11 mouse cellular contexts compared by ENCODE assay signal in genomic region chr13:109047126-109047525, GRCm38 (mm10).
DNase-seq lines count a peak whose midpoint lies in the region; ATAC-seq and TF ChIP-seq lines count a peak whose summit lies in the region.
"Had no signal": no experiment of that assay in that cellular context is flagged by ENCODE, and none has a peak within 500 bp of the region (broad histone marks: within the 10 kb centered on the region; RNA-seq: fewer than 3 reads in every experiment).

No protein-coding gene starts in this region.

- H3K9me3 ChIP-seq in forebrain, embryonic 13.5 days (replicated peaks) = no peaks in the 10 kb centered on the region
- H3K9me3 ChIP-seq in forebrain, embryonic 12.5 days = no peaks in the 10 kb centered on the region
- H3K9me3 ChIP-seq in kidney, embryonic 16.5 days (ENCODE audit: low read length) = no peaks in the 10 kb centered on the region
- H3K9me3 ChIP-seq: heart, embryonic 15.5 days; limb, embryonic 15.5 days had no signal

- WGBS in forebrain, embryonic 13.5 days = 57% methylated on average over 7 of the region's 7 CpGs
- WGBS in forebrain, embryonic 12.5 days = 76% methylated on average over 7 of the region's 7 CpGs
- 12% methylated on average over 7 of the region's 7 CpGs for WGBS in cerebellum, adult 2 months
- WGBS in kidney, embryonic 16.5 days = 62% methylated on average over 7 of the region's 7 CpGs

- no peaks in the 10 kb centered on the region for H3K27me3 ChIP-seq in forebrain, embryonic 13.5 days
- no peaks in the 10 kb centered on the region for H3K27me3 ChIP-seq in forebrain, embryonic 12.5 days
- H3K27me3 ChIP-seq in cerebellum, adult 2 months (ENCODE audit: control insufficient read depth, insufficient read depth, low read length) = no peaks in the 10 kb centered on the region
- H3K27me3 ChIP-seq in kidney, embryonic 16.5 days (ENCODE audit: insufficient read depth, low read length) = no peaks in the 10 kb centered on the region
- H3K27me3 ChIP-seq: heart, embryonic 15.5 days; limb, embryonic 15.5 days had no signal

- peak; percentile 32 to 70 for DNase-seq in cerebellum, adult 2 months
- peak; percentile 35 to 64 for DNase-seq in left cerebral cortex, adult 9 months (ENCODE audit: low spot score in 2 of 2)
- DNase-seq in gastrocnemius, postnatal 25 days = no peak
- DNase-seq: midbrain, embryonic 14.5 days had no signal

- no peak overlapping the region for H3K4me2 ChIP-seq in forebrain, embryonic 13.5 days
- no peak overlapping the region for H3K4me2 ChIP-seq in forebrain, embryonic 12.5 days
- H3K4me2 ChIP-seq in kidney, embryonic 16.5 days (replicated peaks; ENCODE audit: low read depth, low read length) = peak overlapping the region; percentile 18; the same call in 1 of the 2 replicates
- H3K4me2 ChIP-seq: heart, embryonic 15.5 days; limb, embryonic 15.5 days had no signal

- no peak for TF ChIP-seq POLR2A in cerebellum, adult 2 months (IDR thresholded peaks at IDR 0.05; ENCODE audit: borderline replicate concordance, insufficient read depth, low read length)

- no peak overlapping the region for H3K27ac ChIP-seq in forebrain, embryonic 13.5 days
- no peak overlapping the region for H3K27ac ChIP-seq in forebrain, embryonic 12.5 days
- no peak overlapping the region for H3K27ac ChIP-seq in cerebellum, adult 2 months (ENCODE audit: insufficient read depth, low read length)
- H3K27ac ChIP-seq in kidney, embryonic 16.5 days (ENCODE audit: low read length) = no peak overlapping the region
- H3K27ac ChIP-seq: heart, embryonic 15.5 days; limb, embryonic 15.5 days had no signal

- TF ChIP-seq CTCF in cerebellum, adult 2 months (IDR thresholded peaks at IDR 0.05; ENCODE audit: borderline replicate concordance, insufficient read depth, low read depth, low read length) = no peak

- no peak overlapping the region for H3K9ac ChIP-seq in forebrain, embryonic 13.5 days
- H3K9ac ChIP-seq in forebrain, embryonic 12.5 days = no peak overlapping the region
- no peak overlapping the region for H3K9ac ChIP-seq in kidney, embryonic 16.5 days (replicated peaks; ENCODE audit: low read length)
- H3K9ac ChIP-seq: heart, embryonic 15.5 days; limb, embryonic 15.5 days had no signal

- H3K36me3 ChIP-seq in forebrain, embryonic 13.5 days (ENCODE audit: poor library complexity, severe bottlenecking) = no peaks in the 10 kb centered on the region
- H3K36me3 ChIP-seq in forebrain, embryonic 12.5 days (replicated peaks) = no peaks in the 10 kb centered on the region
- H3K36me3 ChIP-seq in kidney, embryonic 16.5 days (ENCODE audit: insufficient read depth, low read length) = no peaks in the 10 kb centered on the region
- H3K36me3 ChIP-seq: heart, embryonic 15.5 days; limb, embryonic 15.5 days had no signal

- ATAC-seq in forebrain, embryonic 13.5 days = peak; percentile 30; the same call in 1 of the 2 replicates
- ATAC-seq in forebrain, embryonic 12.5 days (ENCODE audit: low FRiP score) = no peak
- peak; percentile 67 for ATAC-seq in kidney, embryonic 16.5 days (ENCODE audit: low FRiP score, low TSS enrichment)
- no peak for ATAC-seq in monocyte, adult 5-6 weeks (replicated peaks; ENCODE audit: insufficient number of reproducible peaks, low FRiP score, low TSS enrichment, poor library complexity, severe bottlenecking)
- ATAC-seq in erythroblast, adult 5-6 weeks (replicated peaks; ENCODE audit: low FRiP score, poor library complexity, severe bottlenecking) = no peak

- no peak overlapping the region for H3K4me3 ChIP-seq in forebrain, embryonic 13.5 days
- H3K4me3 ChIP-seq in forebrain, embryonic 12.5 days (replicated peaks) = no peak overlapping the region
- peak overlapping the region; percentile 44 for H3K4me3 ChIP-seq in cerebellum, adult 2 months (replicated peaks; ENCODE audit: insufficient read depth, low read depth, low read length)
- H3K4me3 ChIP-seq in kidney, embryonic 16.5 days (ENCODE audit: low read length) = no peak overlapping the region
- H3K4me3 ChIP-seq: heart, embryonic 15.5 days; limb, embryonic 15.5 days had no signal

- peaks cover 5% of the 10 kb centered on the region; the same call in 1 of the 2 replicates for H3K4me1 ChIP-seq in forebrain, embryonic 13.5 days
- H3K4me1 ChIP-seq in forebrain, embryonic 12.5 days = no peaks in the 10 kb centered on the region
- peaks cover 2% of the 10 kb centered on the region; the same call in 1 of the 2 replicates for H3K4me1 ChIP-seq in cerebellum, adult 2 months (ENCODE audit: control insufficient read depth, insufficient read depth, low read length)
- H3K4me1 ChIP-seq in kidney, embryonic 16.5 days (ENCODE audit: insufficient read depth, low read length) = no peaks in the 10 kb centered on the region
- H3K4me1 ChIP-seq: heart, embryonic 15.5 days; limb, embryonic 15.5 days had no signal

Comparison
In these comparisons a context has a peak if more than half of its experiments do, and no peak if none do; other contexts are left out.
1. ATAC-seq: peak in forebrain, embryonic 13.5 days (single experiment) and kidney, embryonic 16.5 days (single experiment); none in forebrain, embryonic 12.5 days (single experiment), monocyte, adult 5-6 weeks (single experiment) and erythroblast, adult 5-6 weeks (single experiment).